Mouse (Mus musculus) CD8-positive naive resting alpha-beta T cell, adult 57 days (primary cell): ENCODE data around the gene Gm20388. TPM values are rescaled to one million over a fixed set of nuclear protein-coding genes. Genes with fewer than 3 reads are reported as not detected.

Source experiments
- total RNA-seq: library from RNA; stranded (reverse); gene quantifications from one replicate; pipeline ENCODE4 v1.2.4, GENCODE M21; 2023

The Gm20388 gene
- total RNA-seq, 1 experiment from 2014 or later, result 14.0 TPM

DNA sequence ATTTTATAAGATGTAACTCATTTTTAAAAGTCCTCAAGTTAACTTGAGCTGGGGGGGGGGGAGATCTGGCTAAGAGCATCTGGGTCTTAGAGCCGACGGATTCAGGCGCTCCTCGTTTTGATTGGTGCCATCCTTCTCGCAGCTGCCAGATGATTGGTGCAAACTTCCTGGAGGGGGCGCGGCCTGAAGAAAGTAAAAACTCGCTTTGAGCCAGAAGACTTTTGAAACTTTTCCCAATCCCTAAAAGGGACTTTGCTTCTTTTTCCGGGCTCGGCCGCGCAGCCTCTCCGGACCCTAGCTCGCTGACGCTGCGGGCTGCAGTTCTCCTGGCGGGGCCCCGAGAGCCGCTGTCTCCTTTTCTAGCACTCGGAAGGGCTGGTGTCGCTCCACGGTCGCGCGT, 1205.3 kb downstream of the Gm20388 start, which contains the start of gene Foxc2:
Gene Foxc2 (plus strand): TSS at position 224 of the 400 bp plus-strand sequence.

DNA sequence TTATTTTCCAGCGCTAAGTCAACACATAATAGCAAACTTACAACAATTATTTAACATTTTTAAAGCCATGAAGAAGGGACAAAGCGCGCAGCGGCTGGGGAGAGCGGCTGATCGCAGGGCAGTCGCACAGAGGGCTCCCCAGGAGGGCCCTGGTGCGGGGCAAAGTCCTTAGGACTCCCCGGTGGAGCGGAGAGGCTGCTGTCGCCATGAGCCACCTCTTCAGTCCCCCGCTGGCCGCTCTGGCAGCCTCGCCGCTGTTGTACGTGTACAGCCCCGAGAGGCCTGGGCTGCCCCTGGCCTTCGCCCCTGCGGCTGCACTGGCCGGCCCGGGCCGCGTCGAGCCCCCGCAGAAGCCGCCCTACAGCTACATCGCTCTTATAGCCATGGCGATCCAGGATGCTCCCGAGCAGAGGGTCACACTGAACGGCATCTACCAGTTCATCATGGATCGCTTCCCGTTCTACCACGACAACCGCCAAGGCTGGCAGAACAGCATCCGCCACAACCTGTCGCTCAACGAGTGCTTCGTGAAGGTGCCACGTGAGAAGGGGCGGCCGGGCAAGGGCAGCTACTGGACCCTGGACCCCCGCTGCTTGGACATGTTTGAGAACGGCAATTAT, 1217.2 kb downstream of the Gm20388 start, which contains the start of gene Foxl1:
Gene Foxl1 (plus strand): TSS at position 185 of the 620 bp plus-strand sequence.

DNA sequence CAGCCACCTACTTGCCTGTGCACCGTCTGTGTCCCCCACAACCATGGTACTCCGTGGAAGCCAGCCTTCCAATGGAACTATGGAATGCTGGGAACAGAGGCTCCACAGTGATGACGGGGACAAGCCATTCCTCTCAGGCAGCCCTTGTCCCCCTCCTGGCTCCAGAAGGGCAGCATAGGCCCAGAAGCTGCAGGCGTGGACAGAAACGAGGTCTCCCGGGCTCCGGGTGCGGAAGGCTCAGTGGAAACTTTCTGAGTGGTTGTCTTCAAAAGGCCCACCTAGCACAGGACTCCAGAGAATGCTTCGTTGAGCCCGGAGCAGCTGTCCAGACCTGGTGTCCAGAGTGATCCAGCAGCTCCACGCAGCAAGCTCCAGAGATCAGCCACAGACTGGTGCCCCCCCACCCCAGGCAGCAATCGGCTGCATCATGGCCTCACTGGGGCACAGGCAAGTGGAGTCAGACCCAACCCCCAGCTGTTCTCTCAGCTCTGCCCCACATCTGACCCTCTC, 1633.7 kb downstream of the Gm20388 start, which contains the start of gene 1700018B08Rik:
Gene 1700018B08Rik (minus strand): TSS at position 45 of the 510 bp plus-strand sequence.

DNA sequence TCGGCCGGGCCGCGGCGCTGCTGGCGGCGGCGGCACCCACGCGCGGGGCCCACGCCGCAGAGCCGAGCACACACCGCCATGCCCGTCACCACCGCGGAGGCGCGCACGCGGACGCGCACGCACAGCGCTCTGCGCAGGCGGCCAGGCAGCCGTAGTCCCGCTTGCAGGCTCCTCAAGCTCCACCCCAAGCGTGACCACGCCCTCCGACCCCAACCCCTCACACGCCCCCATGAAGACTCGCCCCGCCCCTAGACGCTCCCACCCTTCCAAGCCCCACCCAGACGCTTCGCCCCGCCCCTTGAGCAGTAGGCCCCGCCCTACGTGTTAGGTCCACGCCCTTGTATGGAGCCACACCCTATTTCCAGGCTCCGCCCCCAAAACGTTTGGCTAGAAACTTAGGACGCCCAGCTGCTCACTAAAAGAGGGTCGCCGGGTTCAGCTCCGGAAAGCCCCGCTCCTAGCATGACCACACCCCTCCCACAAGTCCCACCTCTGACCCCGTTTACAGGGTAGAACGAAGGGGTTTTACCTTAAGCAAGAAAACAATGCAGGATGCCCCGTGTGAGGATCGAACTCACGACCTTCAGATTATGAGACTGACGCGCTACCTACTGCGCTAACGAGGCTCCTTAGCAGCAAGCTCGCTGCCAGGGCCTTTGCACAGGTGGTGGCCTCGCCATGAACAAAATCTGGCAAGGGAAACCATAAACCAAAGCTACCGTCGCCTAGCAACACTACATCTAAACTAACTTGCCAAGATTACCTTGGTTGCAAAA, 1668.2 kb downstream of the Gm20388 start, which contains the start of gene Fbxo31:
Gene Fbxo31 (minus strand): TSS at position 131 of the 776 bp plus-strand sequence.

DNA sequence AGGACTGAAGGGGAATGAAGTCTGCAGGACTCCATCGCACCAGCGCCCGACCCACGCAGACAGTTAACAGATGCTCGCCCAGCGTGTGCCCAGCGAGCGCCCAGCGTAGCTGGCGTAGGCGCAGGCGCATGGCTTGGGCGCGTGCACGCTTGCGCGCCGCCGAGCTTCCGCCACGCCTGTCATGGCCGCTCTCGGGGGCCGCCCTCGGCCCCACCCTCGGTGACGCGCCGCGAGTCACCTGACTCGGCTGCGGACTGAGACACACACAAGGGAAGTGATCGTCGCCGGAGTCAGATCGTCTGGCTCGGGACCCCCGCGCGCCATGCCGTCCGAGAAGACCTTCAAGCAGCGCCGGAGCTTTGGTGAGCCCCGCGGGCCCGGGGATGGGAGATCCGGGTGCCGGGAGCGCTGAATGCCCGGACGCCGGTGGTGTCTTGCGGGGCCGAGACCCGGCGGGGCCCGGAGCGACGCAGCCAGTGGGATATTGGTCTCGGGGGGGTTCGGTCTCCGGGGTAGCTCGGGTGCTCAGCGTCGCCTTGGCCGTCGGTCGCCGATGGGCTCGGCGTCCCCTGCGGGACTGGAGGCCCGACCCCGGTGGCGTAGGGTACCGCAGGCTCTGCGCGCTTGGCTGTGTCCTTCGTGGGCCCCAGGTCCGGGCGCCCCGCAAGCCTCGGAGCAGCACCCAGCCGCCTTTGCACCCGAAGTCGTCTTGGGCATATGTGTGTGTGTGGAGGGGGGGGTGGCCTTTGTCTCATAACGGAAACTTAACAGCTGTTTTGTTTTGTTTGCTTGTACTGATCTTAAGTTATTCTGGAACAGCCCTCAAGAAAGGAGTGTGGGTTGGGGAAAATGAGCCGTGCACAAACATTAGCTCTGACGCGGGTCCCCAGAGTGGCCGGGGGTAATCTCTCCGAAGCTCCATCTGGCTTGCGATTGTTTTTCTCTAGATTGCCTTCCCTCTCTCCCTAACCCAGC, 1679.8 kb downstream of the Gm20388 start, which contains the start of gene Map1lc3b:
Gene Map1lc3b (plus strand): TSS at position 159 of the 975 bp plus-strand sequence.

DNA sequence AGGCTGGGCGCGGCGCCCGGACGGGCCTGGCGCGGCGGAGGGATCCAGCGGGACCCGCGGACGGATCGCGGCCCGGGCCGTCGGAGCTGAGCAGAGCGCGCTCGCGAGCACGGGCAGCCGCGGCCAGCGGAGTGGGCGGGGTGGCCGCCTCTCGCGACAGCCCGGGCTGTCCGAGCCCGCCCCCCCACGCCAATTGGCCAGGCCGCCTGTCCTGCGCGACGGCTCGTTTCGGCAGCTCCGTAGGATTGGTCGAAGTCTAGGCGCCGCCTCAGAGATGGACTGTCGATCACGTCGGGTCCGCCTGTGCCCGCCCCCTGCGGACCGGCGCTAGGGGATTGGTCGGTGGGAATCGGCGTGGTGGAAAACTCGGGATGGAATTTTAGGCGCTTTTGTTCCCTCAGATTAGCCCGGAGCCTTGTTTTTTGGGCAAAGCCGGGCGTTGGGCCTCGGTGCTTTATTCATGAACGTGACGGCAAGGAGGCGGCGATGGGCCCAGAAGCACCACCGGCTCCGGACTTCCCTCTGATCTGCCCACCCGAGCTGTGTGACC, 1742.2 kb downstream of the Gm20388 start, which contains the start of gene Zcchc14:
Gene Zcchc14 (minus strand): TSS at position 128 of the 550 bp plus-strand sequence.

DNA sequence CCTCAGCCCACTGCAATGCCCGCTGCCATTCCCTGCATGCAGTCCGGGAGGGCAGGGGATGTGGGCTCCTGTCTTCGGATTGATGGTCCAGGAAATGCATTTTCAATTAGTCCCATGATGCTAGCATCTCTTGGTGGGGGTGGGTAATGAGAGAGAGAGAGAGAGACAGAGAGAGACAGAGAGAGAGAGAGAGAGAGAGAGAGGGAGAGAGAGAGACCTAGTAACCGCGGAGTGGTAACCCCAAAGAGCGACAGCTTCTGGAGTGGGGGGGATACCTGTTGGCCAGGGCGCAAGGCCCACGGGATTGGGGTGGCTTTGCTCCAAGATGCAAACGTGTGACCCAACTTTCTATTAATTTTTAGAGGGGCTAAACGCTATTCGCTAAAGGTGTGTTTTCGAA, 1818.7 kb downstream of the Gm20388 start, which contains the start of gene Jph3:
Gene Jph3 (plus strand): TSS at position 301 of the 400 bp plus-strand sequence.

DNA sequence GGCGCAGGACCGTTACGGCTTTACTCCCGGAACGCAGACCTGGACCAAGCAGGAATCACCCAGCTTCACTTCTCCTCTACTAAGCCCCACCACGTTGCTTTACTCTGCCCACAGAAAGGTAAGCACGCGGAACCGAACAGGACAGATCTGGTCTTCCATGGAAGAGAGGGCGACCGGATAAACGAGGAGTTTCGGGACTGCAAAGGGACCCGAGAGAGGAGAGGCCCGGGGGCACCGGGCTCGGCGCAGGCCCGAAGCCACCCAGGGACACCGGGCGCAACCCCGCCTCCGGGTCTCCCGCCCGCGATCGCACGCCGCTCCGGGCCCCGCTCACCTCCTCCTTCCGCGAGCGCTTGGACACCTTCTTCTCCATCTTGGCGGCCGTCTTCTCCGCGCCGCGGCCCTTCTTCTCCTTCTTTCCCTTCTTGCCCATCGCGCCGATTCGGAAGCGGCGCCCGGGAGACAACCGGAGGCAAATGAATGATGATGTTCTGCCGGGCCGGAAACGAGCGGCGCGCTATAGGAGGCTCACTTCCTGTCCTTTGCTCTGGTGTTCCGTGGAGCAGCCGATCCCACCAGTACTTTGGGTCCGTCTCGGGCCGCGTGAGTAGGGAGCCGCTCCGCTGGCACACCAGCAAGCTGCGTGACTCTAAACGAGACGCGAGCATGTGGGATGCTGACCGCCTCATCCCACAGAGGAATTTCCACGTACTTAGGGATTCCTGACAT, 1918.6 kb downstream of the Gm20388 start, which contains the start of gene Klhdc4:
Gene Klhdc4 (minus strand): TSS at position 522 of the 729 bp plus-strand sequence.

DNA sequence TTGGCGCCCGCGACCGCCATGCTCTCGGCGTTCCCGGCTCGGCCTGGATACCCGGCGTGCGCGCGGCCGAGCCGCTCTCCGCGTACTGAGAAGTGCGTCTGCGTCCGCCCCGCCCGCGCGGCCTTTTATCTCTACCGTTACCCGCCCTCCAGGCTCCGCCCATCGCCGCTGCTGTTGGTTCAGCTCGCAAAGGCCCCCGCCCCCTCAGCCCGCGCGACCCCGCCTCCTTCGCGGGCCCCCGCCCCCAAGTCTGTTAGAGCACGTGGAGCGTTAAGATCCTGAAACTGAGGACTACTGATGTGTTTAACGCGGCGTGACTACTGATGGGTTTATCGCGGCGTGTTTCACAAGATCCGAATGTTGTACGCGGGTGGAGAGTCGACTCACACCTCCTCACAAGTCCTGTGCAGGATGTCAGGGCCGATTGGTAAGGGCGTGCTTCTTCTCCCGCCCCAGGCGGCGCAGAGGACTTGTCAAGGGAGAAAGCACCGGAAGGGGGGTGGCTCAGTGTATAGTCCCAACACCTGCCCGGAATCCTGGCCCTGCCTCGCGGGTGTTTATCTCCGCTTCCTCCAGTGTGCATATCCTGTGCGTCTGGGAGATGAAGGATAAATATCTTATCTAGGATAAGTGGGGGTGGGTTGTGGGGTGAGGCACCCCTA, 1997.1 kb downstream of the Gm20388 start, which contains the start of gene Slc7a5:
Gene Slc7a5 (minus strand): TSS at position 108 of the 662 bp plus-strand sequence.

DNA sequence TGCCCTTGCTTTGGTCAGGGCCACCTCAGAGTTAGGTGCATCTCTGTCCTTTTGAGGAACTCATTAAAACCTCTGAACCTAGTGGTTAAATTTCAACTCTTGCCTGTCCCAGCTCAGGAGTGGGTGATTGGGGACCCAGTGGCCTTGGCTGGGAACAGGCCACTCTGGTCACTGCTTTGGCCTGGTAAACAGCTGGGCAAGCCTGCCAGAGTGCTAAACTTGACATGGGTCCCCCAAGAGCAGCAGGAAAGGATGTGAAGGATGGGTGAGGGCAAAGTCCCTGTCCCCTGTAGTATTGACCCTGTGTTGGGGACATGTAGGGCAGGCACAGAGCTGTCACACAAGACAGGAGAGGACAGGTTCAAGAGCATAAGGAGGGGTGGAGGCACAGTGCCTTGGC, 2034.2 kb downstream of the Gm20388 start, which contains the start of gene Car5a:
Gene Car5a (minus strand): TSS at position 74 of the 400 bp plus-strand sequence.

DNA sequence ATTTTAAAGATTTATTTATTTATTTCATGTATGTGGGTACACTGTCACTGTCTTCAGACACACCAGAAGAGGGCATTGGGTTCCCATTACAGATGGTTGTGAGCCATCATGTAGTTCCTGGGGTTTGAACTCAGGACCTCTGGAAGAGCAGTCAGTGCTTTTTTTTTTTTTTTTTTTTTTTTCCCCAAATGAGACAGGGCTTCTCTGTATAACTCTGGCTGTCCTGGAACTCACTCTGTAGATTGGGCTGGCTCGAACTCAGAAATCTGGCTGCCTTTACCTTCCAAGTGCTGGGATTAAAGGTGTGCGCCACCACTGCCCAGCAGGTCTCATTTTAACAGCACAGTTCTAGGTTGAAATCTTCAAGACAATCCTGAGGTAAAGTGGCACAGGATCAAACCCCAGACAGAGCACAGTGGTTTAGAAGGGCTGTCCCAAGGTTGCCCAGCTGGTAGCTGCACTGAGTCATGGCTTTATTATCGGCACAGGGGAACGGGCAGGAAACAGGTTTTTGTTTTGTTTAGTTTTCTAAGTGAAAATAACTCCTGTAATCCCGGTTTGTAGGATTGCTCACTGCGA, 2038.7 kb downstream of the Gm20388 start, which contains the start of gene Banp:
Gene Banp (plus strand): TSS at position 529 of the 579 bp plus-strand sequence.

DNA sequence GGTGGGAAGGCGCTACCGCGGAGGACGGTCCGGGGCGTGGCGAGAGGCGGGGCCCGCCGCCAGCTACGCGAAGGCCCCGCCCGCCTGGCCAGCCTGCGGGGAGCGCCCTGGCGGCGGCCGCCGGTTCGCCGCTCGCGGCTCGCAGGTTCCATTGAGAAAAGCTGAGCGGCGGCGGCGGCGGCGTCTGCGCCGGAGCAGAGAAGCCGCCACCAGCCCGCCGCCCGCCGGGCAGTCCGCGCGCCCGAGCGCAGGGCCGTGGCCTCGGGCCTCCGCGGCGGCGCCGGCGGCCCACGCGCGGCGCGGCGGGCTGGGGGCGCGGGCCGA, 2371.4 kb downstream of the Gm20388 start, which contains the start of gene Zfpm1:
Gene Zfpm1 (plus strand): TSS at position 107 of the 324 bp plus-strand sequence.

DNA sequence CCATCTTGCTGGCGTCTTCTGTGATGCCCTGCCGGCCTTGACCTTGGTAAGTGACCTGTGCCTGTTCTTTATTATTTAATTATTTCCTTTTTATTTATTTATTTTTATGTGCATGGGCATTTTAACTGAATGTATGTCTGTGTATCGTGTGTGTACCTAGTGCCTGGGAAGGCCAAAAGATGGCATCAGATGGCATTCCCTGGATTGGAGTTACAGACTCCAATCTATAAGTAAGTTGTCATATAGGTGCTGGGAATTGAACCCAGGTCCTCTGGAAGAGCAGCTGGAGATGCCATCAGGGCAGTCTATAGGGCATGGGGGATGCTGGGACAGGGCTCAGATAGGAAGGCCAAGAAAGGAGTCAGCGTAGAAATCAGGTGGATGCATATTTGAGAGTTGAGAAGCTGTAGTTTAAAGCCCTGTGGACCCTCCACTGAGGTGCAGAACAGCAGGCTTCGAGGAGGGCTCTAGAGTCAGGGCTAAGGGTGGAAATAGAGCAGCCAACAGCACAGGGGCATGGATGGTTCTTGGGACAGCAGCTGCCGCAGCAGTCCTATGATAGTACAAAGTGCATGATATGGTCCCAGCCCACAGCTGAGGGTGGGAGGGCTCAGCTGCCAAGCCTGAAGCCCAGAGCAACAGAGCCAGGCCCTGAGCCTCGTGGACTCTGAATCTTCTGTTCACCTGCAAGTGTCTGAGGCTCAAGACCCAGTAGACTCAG, 2450.2 kb downstream of the Gm20388 start, which contains the start of gene Trhr2:
Gene Trhr2 (minus strand): TSS at position 51 of the 721 bp plus-strand sequence.

DNA sequence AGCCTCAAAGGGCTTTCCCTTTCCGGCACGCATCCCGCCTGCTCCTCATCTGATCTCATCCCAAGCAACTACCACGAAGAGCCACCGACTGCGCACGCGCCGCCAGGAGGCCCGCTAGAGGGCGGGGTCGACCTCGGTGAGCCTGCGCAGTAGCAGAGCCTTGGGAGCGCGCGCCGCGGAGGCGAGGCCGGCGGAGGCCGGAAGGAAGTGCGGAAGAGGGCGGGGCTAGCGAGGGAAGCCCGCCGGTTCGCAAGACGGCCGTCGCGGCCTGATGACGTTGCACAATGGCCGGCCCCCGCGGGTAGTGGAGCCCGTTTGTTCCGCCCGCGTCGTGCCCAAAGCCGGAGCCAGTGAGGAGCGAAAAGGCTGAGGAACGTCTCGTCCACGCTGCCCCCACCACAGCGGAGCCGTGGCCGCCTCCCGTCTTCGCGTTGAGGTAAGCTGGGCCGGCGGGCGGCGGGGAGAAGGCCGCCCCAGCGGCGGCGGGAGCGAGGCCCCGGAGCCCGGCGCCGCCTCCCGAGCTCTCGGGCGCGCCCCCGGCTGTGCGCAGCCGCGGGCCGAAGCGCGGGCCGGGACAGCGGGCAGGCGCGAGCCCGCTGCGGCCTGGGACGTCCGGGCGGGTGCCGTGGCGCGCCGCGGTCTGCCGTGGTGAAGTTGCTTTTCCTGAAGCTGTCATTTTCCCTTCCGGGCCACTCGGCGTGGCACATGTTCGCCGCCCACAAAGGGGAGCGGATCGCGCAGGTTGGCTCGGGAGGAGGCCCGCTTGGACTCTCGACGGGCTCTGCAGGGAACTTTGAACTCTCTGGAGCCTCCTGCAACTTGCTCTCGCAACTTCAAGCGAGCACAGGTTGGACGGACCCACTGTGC, 2466.0 kb downstream of the Gm20388 start, which contains the start of gene Zc3h18:
Gene Zc3h18 (plus strand): TSS at position 245 of the 867 bp plus-strand sequence.

DNA sequence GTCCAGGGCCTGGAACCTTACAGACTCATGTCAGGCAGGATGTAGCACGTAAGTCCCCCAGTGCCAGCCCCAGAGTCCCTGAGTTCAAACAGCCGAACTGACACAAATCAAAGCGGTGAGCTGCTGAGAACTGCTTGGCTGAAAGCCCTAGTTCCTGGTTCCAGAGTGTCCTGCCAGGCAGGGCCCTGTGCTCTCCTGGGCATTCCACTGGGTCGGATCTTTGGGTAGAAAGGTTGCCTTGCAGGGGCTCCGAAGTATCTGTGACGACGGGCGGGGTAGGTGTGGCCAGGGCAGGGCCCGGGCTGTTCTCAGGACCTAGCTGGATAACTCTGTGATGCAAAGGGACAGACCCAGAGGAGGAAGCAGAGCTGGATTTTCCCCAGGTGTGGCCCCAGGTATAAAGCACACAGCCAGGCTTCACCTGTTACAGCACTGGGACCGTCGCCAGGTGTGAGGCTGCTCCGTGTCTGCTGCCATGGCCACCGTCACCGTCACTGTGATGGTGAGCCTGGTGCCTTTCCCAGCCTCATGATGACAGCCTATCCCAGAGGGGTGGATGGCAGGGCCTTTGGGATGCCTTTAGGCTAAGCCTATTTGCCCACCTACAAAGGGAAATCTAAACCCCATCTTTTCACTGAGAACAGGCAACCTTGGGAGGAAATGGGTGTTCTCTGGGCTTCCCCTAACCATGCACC, 2510.9 kb downstream of the Gm20388 start, which contains the start of gene Il17c:
Gene Il17c (plus strand): TSS at position 645 of the 695 bp plus-strand sequence.

DNA sequence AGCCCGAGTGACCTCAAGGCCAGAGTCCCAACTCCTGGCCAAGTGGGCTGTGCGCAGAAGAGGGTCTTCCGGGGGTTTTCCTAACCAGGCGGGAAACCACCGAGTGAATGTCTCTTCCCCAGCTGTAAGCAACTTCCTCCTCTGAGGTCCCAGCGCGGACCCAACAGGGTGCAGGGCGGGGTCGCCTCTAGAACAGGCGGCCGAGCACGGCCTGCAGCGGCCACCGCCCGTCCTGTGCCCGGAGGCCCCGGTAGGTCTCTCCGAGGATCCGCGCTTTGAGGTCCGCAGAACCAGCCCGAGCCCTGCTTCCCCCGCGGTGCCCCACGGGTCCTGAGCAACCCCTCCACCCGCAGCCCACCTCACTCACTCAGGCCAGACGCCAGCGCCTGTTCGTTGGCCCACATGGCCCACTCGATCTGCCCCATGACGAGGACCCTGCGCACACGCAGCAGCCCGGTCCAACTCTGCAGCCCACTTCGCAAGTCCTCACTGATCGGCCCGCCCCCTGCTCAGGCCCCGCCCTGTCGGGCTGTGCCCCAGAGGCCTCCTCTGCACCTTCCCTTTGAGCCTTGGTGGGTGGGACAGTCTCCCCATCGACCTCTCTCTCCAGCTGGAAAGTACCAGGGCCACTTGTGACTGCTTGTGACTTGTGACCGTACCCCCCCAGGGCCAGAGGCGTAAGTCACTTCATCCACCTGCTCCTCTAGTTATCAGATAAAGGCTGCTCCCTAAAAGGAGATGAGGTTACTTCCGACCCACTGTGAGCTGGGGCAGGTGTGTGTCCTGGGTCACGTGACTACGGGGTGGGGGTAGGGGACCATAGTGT, 2522.0 kb downstream of the Gm20388 start, which contains the start of gene Cyba:
Gene Cyba (minus strand): TSS at position 488 of the 826 bp plus-strand sequence.

